Mouse (Mus musculus) cortical plate, adult 2 months (tissue): Measurements from ENCODE around the gene Ppt1.

ENCODE experiments used
- CTCF ChIP-seq: fragments of 200-500 bp; IDR thresholded peaks from 2 replicates; pipeline ENCODE4 v1.5.1; 2011; ENCODE audit warnings: mild to moderate bottlenecking, control low read depth, low read length; ENCODE audit not compliant: insufficient read depth; ENCODE audit errors: extremely low read depth
- POLR2A ChIP-seq: fragments of 200-500 bp; IDR thresholded peaks from 2 replicates; pipeline ENCODE4 v1.6.1; 2011; ENCODE audit warnings: mild to moderate bottlenecking, low read length, control low read depth; ENCODE audit not compliant: insufficient read depth; ENCODE audit errors: extremely low read depth

DNA sequence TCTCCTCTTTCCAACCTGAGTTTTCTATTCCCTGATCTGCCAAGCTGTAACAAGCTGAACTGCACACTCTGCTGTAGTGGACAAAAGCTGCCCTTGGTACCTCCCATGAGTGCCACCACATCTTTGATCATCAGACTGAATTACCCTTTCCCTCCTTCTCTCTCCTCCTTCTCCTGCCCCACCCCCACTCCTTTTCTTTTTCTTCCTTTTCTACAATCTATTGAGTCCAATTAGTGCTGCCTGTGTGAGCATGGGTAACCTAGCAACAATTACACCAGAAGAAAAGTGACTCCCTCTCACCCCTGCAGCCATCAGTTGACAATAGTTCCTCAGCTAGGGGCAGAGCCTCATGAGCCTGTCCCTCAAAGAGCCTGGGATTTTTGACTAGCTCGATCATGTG is 4.2 kb upstream of the Ppt1 start:
- TF ChIP-seq CTCF (no peak), POLR2A (no peak)
